Mouse (Mus musculus): ENCODE measurements around the gene Ache. TPM values are rescaled to one million over a fixed set of nuclear protein-coding genes. Genes with fewer than 3 reads are reported as not detected.
A peak's percentile ranks its signal among the peaks of the same experiment; 100 is the strongest.
"Not testable (repeated sequence)": the region's sequence is repeated elsewhere in the genome, so short reads cannot be mapped to it uniquely, and the experiment has no call there.

The Ache gene
- total RNA-seq (2014; rRNA removed), result 48.4 and 73.2 TPM in 2 replicates
- polyA plus RNA-seq (2015; fragmentation: Nextera tagmentation; extraction: Ambion mirVana), result 44.3 and 69.1 TPM in 2 replicates

DNA sequence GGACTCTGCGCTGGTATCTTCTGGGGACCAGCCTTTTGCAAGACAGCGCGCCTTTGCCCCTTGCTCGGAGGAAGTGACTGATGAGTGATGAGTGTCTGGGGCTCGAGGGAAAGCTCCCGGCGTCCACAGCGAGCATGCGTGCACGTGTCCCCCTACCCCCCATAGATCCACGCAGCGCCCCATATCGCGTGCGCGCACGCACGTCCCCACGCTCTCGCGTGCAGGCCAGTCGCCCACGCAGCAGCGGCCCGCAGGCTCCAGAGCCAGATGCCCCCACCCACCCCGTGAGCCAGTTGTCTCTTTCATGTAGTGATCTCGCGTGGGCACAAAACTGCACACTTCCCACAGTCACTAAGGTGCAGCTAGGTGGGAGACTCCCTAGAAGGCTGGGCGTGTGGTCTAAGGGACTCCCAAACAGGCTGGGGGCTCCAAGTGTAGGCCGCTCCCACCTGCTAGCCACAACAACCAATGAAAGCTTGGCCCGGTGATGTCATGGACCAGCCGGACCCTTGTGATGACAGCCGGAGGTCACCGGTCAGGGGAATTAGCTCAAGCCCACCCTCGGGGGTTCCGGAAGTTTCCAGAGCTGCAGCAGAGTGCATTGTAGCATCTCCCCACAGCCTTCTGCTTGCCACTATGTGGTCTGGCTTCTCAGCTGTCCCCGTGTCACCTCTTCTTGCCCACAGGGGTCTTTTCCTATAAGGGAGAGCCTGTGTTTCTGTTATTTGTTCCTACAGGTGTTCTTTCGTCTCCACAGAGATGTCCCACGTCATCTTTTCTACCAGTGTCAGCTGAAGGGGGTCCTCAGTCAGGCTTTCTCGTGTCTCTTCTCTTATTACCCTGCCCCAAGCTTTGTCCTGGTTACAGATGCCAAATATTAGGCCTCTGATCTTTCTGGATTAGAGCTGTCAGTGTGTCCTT, at the start of gene Ache:
Gene Ache (plus strand): TSS at position 488 of the 921 bp plus-strand sequence.
- TF ChIP-seq CTCF (IDR thresholded peaks at IDR 0.05; ENCODE audit: low read depth), result no peak
- Histone ChIP-seq H3K27ac (ENCODE audit: low read depth, low read length) (peak within 1 kb of the TSS; percentile 70), H3K4me1 (ENCODE audit: insufficient read depth) (no peaks in the 10 kb centered on the region), H3K9me3 (ENCODE audit: low read length) (no peaks in the 10 kb centered on the region), H3K4me2 (ENCODE audit: low read depth) (peak within 1 kb of the TSS; percentile 93), H3K9ac (peak within 1 kb of the TSS; percentile 59), H3K4me3 (ENCODE audit: low read depth, low read length) (peak within 1 kb of the TSS; percentile 52), H3K36me3 (ENCODE audit: insufficient read depth) (no peaks in the 10 kb centered on the region), H3K27me3 (ENCODE audit: insufficient read depth, low read length) (peaks cover 3% of the 10 kb centered on the region; the same call in 1 of the 2 replicates)
- ATAC-seq (peak; percentile 74), DNase-seq (peak; percentile 84)
- under 1% methylated on average over 40 of the region's 40 CpGs for WGBS

DNA sequence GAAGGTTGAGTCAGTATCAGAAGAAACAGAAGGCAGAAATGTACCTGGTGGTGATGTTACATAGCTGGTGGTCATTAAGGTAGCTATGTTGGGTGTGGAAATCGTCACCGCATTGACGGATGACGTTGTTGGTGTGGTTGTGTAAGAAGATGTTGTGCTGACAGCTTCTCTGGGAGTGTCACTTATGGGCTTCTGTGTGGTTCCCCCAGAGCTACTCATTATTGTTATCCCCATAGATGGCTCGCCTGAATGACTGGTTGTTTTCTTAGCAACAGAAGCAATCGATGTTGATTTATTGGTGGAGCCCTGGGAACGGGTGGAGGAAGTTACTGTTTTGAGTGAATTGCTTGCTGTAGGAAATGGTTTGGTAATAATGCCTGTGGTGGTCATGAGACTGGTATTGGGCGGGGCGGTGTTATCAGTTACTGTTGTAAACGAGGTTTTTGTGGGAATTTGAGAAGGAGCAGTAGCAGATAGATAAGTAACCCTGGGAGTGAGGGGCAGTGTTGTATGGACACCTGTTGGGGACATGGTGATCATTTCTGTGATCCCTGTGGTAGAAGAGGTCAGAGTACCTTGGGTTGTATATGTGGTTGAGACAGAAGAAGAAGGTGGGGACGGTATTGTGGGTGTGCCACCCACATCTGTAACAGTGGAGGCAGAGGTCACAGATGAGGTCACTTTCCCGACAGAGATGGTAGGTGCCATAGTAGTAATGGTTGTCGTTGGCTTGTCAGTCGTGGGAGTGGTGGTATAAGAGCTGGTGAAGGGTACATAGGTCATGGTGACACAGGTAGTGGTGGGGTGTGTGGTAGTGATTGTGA, 23.2 kb upstream of the Ache start:
- Histone ChIP-seq H3K9ac (no peak overlapping the region), H3K4me1 (ENCODE audit: insufficient read depth) (no peaks in the 10 kb centered on the region), H3K4me3 (ENCODE audit: low read depth, low read length) (no peak overlapping the region), H3K9me3 (ENCODE audit: low read length) (no peaks in the 10 kb centered on the region), H3K27me3 (ENCODE audit: insufficient read depth, low read length) (no peaks in the 10 kb centered on the region), H3K27ac (ENCODE audit: low read depth, low read length) (no peak overlapping the region), H3K4me2 (ENCODE audit: low read depth) (no peak overlapping the region), H3K36me3 (ENCODE audit: insufficient read depth) (no peaks in the 10 kb centered on the region)
- ATAC-seq (no peak), DNase-seq (no peak)
- no peak for TF ChIP-seq CTCF (IDR thresholded peaks at IDR 0.05; ENCODE audit: low read depth)
- WGBS, result 89% methylated on average over 14 of the region's 14 CpGs

DNA sequence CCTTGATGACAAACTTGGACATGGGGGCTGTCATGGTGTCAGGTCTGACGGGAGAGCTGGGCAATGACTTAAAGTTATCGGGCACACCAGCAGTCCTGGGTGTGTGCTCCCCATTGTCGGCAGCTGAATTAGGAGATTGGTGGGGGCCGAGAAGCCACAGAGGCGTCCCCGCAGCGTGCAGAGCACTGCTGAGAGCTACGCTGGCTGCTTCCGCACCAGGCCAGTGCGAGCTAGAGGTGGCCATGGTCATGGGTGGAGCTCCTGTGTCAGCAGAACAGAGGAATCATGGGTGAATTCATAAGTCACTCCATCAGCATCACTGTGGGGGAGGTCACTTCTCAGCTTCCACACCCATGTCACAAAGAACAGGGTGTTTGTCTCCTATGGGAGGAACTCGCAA, 22.5 kb upstream of the Ache start:
- Histone ChIP-seq H3K9me3 (ENCODE audit: low read length) (no peaks in the 10 kb centered on the region), H3K4me1 (ENCODE audit: insufficient read depth) (no peaks in the 10 kb centered on the region), H3K9ac (no peak overlapping the region), H3K4me2 (ENCODE audit: low read depth) (no peak overlapping the region), H3K27me3 (ENCODE audit: insufficient read depth, low read length) (no peaks in the 10 kb centered on the region), H3K4me3 (ENCODE audit: low read depth, low read length) (no peak overlapping the region), H3K27ac (ENCODE audit: low read depth, low read length) (no peak overlapping the region), H3K36me3 (ENCODE audit: insufficient read depth) (no peaks in the 10 kb centered on the region)
- no peak for TF ChIP-seq CTCF (IDR thresholded peaks at IDR 0.05; ENCODE audit: low read depth)
- DNase-seq (no peak), ATAC-seq (no peak)
- 90% methylated on average over 11 of the region's 11 CpGs for WGBS

DNA sequence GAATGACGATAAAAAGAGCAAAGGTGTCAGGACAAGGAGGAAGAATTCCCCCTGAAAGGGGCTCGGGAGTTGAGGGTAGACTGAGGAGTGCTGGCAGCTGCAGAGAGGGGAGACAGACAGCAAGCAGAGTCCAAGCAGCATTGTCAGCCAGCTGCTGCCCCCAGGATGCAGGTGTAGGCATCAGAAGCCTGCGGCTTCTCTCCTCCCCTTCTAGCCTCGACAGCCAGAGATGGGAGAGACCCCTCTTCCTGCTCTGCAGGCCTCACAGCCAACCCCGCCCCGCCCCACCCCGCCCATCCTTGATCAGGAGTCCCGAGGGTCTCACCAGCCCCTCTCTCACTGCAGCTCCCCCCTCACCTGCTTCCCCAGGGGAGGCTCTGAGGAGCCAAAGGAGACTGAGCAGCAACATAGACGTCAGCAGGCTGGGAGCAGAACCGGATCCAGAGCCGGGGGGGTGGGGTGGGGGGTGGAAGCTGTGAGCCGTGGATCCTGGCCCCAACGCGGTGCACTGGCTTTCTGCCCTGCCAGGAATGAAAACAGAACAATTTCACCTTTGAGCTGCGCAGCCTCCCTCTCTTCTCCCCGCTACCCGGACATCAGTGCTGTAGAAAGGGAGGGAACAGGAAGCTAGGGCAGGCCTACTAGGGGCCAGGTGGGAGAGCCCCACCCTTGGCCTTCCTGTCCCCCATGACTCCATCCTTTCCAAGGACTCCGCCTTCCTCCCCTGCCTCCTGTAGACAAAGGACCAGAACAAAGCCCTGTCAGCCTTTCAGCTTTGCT, 19.0 kb upstream of the Ache start:
- Histone ChIP-seq H3K36me3 (ENCODE audit: insufficient read depth) (no peaks in the 10 kb centered on the region), H3K27ac (ENCODE audit: low read depth, low read length) (no peak overlapping the region), H3K4me1 (ENCODE audit: insufficient read depth) (no peaks in the 10 kb centered on the region), H3K9ac (no peak overlapping the region), H3K4me2 (ENCODE audit: low read depth) (no peak overlapping the region), H3K27me3 (ENCODE audit: insufficient read depth, low read length) (no peaks in the 10 kb centered on the region), H3K9me3 (ENCODE audit: low read length) (no peaks in the 10 kb centered on the region), H3K4me3 (ENCODE audit: low read depth, low read length) (no peak overlapping the region)
- DNase-seq (no peak), ATAC-seq (no peak)
- 38% methylated on average over 15 of the region's 18 CpGs for WGBS
- no peak for TF ChIP-seq CTCF (IDR thresholded peaks at IDR 0.05; ENCODE audit: low read depth)

DNA sequence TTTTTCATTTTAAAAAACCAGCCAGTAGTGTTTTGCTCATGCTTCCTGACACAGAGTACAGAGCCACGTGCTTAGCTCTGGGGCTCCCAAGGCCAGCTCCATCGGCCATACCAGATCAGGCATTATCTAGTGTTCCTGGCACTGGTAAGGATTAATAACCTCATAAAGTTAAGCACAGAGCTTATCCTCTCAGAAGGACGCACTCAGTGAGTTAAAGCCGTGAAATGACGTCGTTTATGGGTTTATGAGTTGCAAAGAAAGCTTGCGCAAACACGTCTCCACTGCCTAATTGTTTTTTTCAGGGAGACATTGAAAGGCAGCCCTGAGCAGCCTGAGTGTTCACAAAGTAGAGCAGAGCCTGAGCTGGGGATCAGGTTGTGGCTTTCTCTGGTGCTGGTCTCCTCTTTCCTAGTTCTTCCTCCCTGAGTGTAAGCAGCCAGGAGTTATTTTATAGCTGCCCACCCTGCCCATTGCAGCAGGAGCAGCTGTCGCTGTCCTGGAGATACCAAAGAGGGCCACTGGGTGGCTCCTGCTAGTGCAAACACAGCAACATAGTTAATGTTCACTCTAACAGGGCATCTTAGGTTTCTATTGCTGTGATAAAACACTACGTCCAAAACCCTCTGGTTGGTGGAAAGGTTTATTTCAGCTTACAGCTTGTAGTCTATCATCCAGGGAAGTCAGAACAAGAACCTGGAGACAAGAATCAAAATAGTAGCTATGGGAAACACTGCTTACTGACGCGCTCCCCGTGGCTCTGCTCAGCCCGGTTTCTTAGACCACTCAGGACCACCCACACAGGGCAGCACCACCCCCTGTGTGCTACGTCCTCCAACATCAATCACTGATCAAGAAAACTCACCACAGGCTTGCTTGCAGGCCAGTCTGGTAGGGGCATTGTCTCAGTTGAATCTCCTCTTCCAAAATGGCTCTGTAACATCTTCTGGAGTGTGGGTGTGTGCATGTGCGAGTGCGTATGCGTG, 9.7 kb upstream of the Ache start:
- WGBS, result 47% methylated on average over 18 of the region's 18 CpGs

DNA sequence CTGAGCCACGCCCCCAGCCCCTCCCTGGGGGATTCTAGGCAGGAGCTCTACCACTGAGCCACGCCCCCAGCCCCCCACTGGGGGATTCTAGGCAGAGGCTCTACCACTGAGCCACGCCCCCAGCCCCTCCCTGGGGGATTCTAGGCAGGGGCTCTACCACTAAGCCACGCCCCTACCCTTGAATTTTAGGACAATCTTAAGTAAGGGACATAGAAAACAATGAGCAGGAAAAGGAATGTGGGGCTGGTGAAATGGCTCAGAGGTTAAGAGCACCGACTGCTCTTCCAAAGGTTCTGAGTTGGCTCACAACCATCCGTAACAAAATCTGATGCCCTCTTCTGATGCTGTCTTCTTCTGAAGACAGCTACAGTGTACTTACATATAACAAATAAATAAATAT, 2.9 kb upstream of the Ache start:
- ATAC-seq, H3K9ac ChIP-seq: not testable (repeated sequence)
- WGBS, result 89% methylated on average over 5 of the region's 6 CpGs

More for the DNA sequence above, 9.7 kb upstream of the Ache start:
- Histone ChIP-seq H3K4me2 (ENCODE audit: low read depth) (no peak overlapping the region), H3K4me1 (ENCODE audit: insufficient read depth) (no peaks in the 10 kb centered on the region), H3K36me3 (ENCODE audit: insufficient read depth) (no peaks in the 10 kb centered on the region), H3K9ac (no peak overlapping the region), H3K27ac (ENCODE audit: low read depth, low read length) (no peak overlapping the region), H3K9me3 (ENCODE audit: low read length) (no peaks in the 10 kb centered on the region), H3K4me3 (ENCODE audit: low read depth, low read length) (no peak overlapping the region), H3K27me3 (ENCODE audit: insufficient read depth, low read length) (no peaks in the 10 kb centered on the region; the same call in 1 of the 2 replicates)
- peak; percentile 63 for TF ChIP-seq CTCF (IDR thresholded peaks at IDR 0.05; ENCODE audit: low read depth)
- ATAC-seq, result peak; percentile 64
- DNase-seq, result peak; percentile 43

More for the DNA sequence above, 2.9 kb upstream of the Ache start:
- not testable (repeated sequence) for H3K4me3 ChIP-seq (ENCODE audit: low read depth, low read length); H3K9me3 ChIP-seq (ENCODE audit: low read length); H3K36me3 ChIP-seq (ENCODE audit: insufficient read depth); H3K4me1 ChIP-seq (ENCODE audit: insufficient read depth); H3K27me3 ChIP-seq (ENCODE audit: insufficient read depth, low read length); DNase-seq; H3K4me2 ChIP-seq (ENCODE audit: low read depth); H3K27ac ChIP-seq (ENCODE audit: low read depth, low read length)

Data from forebrain, postnatal 0 days (tissue).